In the genomic region with DNA sequence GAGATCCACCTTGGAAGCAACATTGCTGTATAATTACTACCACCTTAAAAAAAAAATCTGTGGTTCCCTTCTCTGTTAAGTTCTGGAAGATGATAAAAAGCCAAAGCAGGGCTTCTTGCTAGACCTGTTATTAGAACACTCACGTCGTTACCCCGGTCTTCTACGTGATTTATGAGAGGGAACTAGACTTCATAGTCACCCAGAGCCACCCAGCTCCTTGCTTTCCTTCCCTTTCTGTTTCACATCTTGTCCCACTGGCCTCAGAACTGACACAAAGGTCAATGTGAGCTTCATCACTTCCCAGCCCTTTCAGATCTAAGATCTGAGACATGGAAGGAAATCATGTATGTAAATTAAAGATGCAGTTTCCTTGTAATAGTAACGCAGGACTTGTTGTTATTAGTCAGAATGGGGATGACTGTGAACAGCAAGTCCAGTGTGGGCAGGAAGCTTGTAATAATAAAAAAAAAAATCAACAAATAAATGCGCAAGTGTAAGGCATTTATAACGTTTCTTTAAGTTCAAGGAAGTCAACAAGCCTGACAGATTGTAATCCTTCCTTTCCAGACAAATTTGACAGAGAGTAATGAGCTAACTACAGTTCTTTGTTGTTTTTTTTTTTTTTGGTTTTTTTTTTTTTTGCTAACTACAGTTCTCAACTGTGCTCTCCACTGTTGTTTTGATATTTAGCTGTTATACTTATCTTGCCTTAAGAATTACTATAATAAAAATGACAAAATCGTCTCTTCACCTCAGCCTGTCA, we compare ENCODE assay signal across 10 mouse cellular contexts. TPM values are rescaled to one million over a fixed set of nuclear protein-coding genes. Genes with fewer than 3 reads are reported as not detected.
DNase-seq lines count a peak whose midpoint lies in the region; ATAC-seq and TF ChIP-seq lines count a peak whose summit lies in the region.
"Had no signal": no experiment of that assay in that cellular context is flagged by ENCODE, and none has a peak within 500 bp of the region (broad histone marks: within the 10 kb centered on the region; RNA-seq: fewer than 3 reads in every experiment).

No protein-coding gene starts in this region.

- no peaks in the 10 kb centered on the region for H3K27me3 ChIP-seq in heart, embryonic 11.5 days (ENCODE audit: control insufficient read depth, insufficient read depth, low read length)
- H3K27me3 ChIP-seq in E14TG2a.4 (ENCODE audit: insufficient read depth, low read length) = no peaks in the 10 kb centered on the region
- peaks cover 7% of the 10 kb centered on the region; the same call in 1 of the 2 replicates for H3K27me3 ChIP-seq in hindbrain, embryonic 12.5 days
- H3K27me3 ChIP-seq in midbrain, embryonic 12.5 days = peaks cover 3% of the 10 kb centered on the region; the same call in 1 of the 2 replicates
- H3K27me3 ChIP-seq in thymus, adult 2 months (ENCODE audit: control insufficient read depth, insufficient read depth, low read length) = no peaks in the 10 kb centered on the region
- H3K27me3 ChIP-seq: embryonic facial prominence, embryonic 12.5 days had no signal

- H3K9ac ChIP-seq in heart, embryonic 11.5 days (ENCODE audit: low read depth, low read length) = no peak overlapping the region
- H3K9ac ChIP-seq in hindbrain, embryonic 12.5 days = no peak overlapping the region
- no peak overlapping the region for H3K9ac ChIP-seq in midbrain, embryonic 12.5 days (replicated peaks)

- no peaks in the 10 kb centered on the region for H3K9me3 ChIP-seq in heart, embryonic 11.5 days (replicated peaks; ENCODE audit: control insufficient read depth, low read length)
- H3K9me3 ChIP-seq in E14TG2a.4 (ENCODE audit: low read length) = no peaks in the 10 kb centered on the region
- no peaks in the 10 kb centered on the region for H3K9me3 ChIP-seq in hindbrain, embryonic 12.5 days (replicated peaks)
- no peaks in the 10 kb centered on the region for H3K9me3 ChIP-seq in midbrain, embryonic 12.5 days
- H3K9me3 ChIP-seq: embryonic facial prominence, embryonic 12.5 days had no signal

- intact Hi-C loops in heart, postnatal 10 days (cut with DNase I) = no loop called here

- H3K4me3 ChIP-seq in heart, embryonic 11.5 days (ENCODE audit: low read depth, low read length) = peak overlapping the region; percentile 13; the same call in 1 of the 2 replicates
- H3K4me3 ChIP-seq in E14TG2a.4 (replicated peaks; ENCODE audit: low read length) = peak overlapping the region; percentile 94; the same call in 1 of the 2 replicates
- H3K4me3 ChIP-seq in hindbrain, embryonic 12.5 days = no peak overlapping the region
- H3K4me3 ChIP-seq in midbrain, embryonic 12.5 days = 0 out of 2 replicates have a peak overlapping the region, but pooled peaks have one; percentile 72
- no peak overlapping the region for H3K4me3 ChIP-seq in thymus, adult 2 months (ENCODE audit: control insufficient read depth, insufficient read depth, low read length)

- peaks cover 2% of the 10 kb centered on the region for H3K36me3 ChIP-seq in heart, embryonic 11.5 days (ENCODE audit: control insufficient read depth, insufficient read depth, low read length)
- H3K36me3 ChIP-seq in E14TG2a.4 (ENCODE audit: insufficient read depth, low read length) = peaks cover 24% of the 10 kb centered on the region
- H3K36me3 ChIP-seq in hindbrain, embryonic 12.5 days = peaks cover 12% of the 10 kb centered on the region
- peaks cover 15% of the 10 kb centered on the region for H3K36me3 ChIP-seq in midbrain, embryonic 12.5 days
- H3K36me3 ChIP-seq in thymus, adult 2 months (ENCODE audit: control insufficient read depth, insufficient read depth, low read length) = peaks cover 4% of the 10 kb centered on the region

- no peak for TF ChIP-seq CTCF in E14TG2a.4 (conservative IDR thresholded peaks at IDR 0.05; ENCODE audit: low read length)
- no peak for TF ChIP-seq CTCF in thymus, adult 2 months (IDR thresholded peaks at IDR 0.05; ENCODE audit: borderline replicate concordance, control insufficient read depth, extremely low read depth, insufficient read depth, low read length, poor library complexity)

- no peak overlapping the region for H3K27ac ChIP-seq in heart, embryonic 11.5 days (ENCODE audit: low read depth, low read length)
- H3K27ac ChIP-seq in hindbrain, embryonic 12.5 days = no peak overlapping the region
- no peak overlapping the region for H3K27ac ChIP-seq in midbrain, embryonic 12.5 days (replicated peaks)
- no peak overlapping the region for H3K27ac ChIP-seq in thymus, adult 2 months (ENCODE audit: control insufficient read depth, insufficient read depth, low read length)
- H3K27ac ChIP-seq: embryonic facial prominence, embryonic 12.5 days had no signal

- WGBS in heart, embryonic 11.5 days (ENCODE audit: insufficient replicate concordance) = 57% methylated on average over 8 of the region's 8 CpGs
- 73% methylated on average over 8 of the region's 8 CpGs for WGBS in hindbrain, embryonic 12.5 days
- 78% methylated on average over 8 of the region's 8 CpGs for WGBS in midbrain, embryonic 12.5 days
- 30% methylated on average over 8 of the region's 8 CpGs for WGBS in thymus, adult 2 months

- DNase-seq in heart, postnatal 10 days = no peak
- no peak for DNase-seq in natural killer cell, adult 2 months (ENCODE audit: low spot score in 2 of 2)
- DNase-seq in thymus, adult 2 months = no peak
- no peak for DNase-seq in gastrocnemius, adult 8-10 months (ENCODE audit: low spot score in 2 of 2)
- DNase-seq: left cerebral cortex, postnatal 4 days had no signal

- H3K4me1 ChIP-seq in heart, embryonic 11.5 days (ENCODE audit: control insufficient read depth, insufficient read depth, low read length) = peaks cover 3% of the 10 kb centered on the region; the same call in 1 of the 2 replicates
- peaks cover 29% of the 10 kb centered on the region for H3K4me1 ChIP-seq in E14TG2a.4 (replicated peaks; ENCODE audit: low read depth, low read length)
- peaks cover 8% of the 10 kb centered on the region for H3K4me1 ChIP-seq in hindbrain, embryonic 12.5 days
- H3K4me1 ChIP-seq in midbrain, embryonic 12.5 days = peaks cover 9% of the 10 kb centered on the region
- peaks cover 5% of the 10 kb centered on the region for H3K4me1 ChIP-seq in thymus, adult 2 months (replicated peaks; ENCODE audit: control insufficient read depth, insufficient read depth, low read length)

- ATAC-seq in heart, embryonic 11.5 days (replicated peaks; ENCODE audit: insufficient number of reproducible peaks, low FRiP score, low TSS enrichment) = no peak
- no peak for ATAC-seq in hindbrain, embryonic 12.5 days (ENCODE audit: low FRiP score)
- ATAC-seq in midbrain, embryonic 12.5 days (ENCODE audit: low FRiP score, low read depth) = no peak

- TF ChIP-seq POLR2A in thymus, adult 2 months (IDR thresholded peaks at IDR 0.05; ENCODE audit: control insufficient read depth, extremely low read depth, insufficient read depth, low read length, poor library complexity) = no peak

- peak overlapping the region; percentile 83 for H3K4me2 ChIP-seq in heart, embryonic 11.5 days
- H3K4me2 ChIP-seq in hindbrain, embryonic 12.5 days (replicated peaks) = peak overlapping the region; percentile 66
- no peak overlapping the region for H3K4me2 ChIP-seq in midbrain, embryonic 12.5 days (replicated peaks)

RNA-seq across cellular contexts. Expression of a gene that starts 1.2 kb away (rescaled TPM):
- polyA plus RNA-seq in heart, embryonic 11.5 days (2014; fragmentation: Nextera tagmentation; extraction: Ambion mirVana) = 47.3 and 52.8 TPM in 2 replicates
- total RNA-seq in heart, postnatal 10 days (2021) = 10 to 100 TPM; 23.4 to 27.9 TPM
- polyA plus RNA-seq in hindbrain, embryonic 12.5 days (2016; fragmentation: Nextera tagmentation; extraction: Ambion mirVana) = 50.6 and 66.1 TPM in 2 replicates
- polyA plus RNA-seq in midbrain, embryonic 12.5 days (2016; fragmentation: Nextera tagmentation; extraction: Ambion mirVana) = 60.2 and 66.8 TPM in 2 replicates
- polyA plus RNA-seq in thymus, adult 2 months (2012; rRNA removed) = 7.8 and 8.2 TPM in 2 replicates
- 10 to 100 TPM; 28.0 to 36.7 (median 29.4) TPM for total RNA-seq in gastrocnemius, adult 8-10 months (2022)

RNA-seq across cellular contexts. Expression of a gene that starts 29.5 kb away (rescaled TPM):
- 16.9 and 22.0 TPM in 2 replicates for polyA plus RNA-seq in heart, embryonic 11.5 days (2014; fragmentation: Nextera tagmentation; extraction: Ambion mirVana)
- 10 to 100 TPM; 37.5 to 39.4 TPM for total RNA-seq in heart, postnatal 10 days (2021)
- polyA plus RNA-seq in hindbrain, embryonic 12.5 days (2016; fragmentation: Nextera tagmentation; extraction: Ambion mirVana) = 26.3 and 26.4 TPM in 2 replicates
- 33.0 and 34.3 TPM in 2 replicates for polyA plus RNA-seq in midbrain, embryonic 12.5 days (2016; fragmentation: Nextera tagmentation; extraction: Ambion mirVana)
- 14.7 and 17.3 TPM in 2 replicates for polyA plus RNA-seq in thymus, adult 2 months (2012; rRNA removed)
- total RNA-seq in gastrocnemius, adult 8-10 months (2022) = 10 to 100 TPM; 19.2 to 24.1 (median 21.6) TPM

Comparison
In these comparisons a context has a peak if more than half of its experiments do, and no peak if none do; other contexts are left out.
1. H3K4me3 ChIP-seq: peak in heart, embryonic 11.5 days (single experiment), E14TG2a.4 (single experiment) and midbrain, embryonic 12.5 days (single experiment); none in hindbrain, embryonic 12.5 days (single experiment) and thymus, adult 2 months (single experiment).